Mouse (Mus musculus) gastrocnemius, postnatal 10 days (tissue): ENCODE results near the gene Foxn3. TPM values are rescaled to one million over a fixed set of nuclear protein-coding genes. Genes with fewer than 3 reads are reported as not detected.

Experiments
- DNase-seq: peaks from one replicate; pipeline ENCODE4 v3.0.0; 2021; ENCODE audit warnings: mixed read lengths
- total RNA-seq, 2 experiments: library from RNA; stranded (reverse); gene quantifications; 2 replicates each; pipeline ENCODE4 v1.2.3; 2021

The Foxn3 gene
- total RNA-seq, 2 experiments from 2014 or later: 227 to 232 TPM

DNA sequence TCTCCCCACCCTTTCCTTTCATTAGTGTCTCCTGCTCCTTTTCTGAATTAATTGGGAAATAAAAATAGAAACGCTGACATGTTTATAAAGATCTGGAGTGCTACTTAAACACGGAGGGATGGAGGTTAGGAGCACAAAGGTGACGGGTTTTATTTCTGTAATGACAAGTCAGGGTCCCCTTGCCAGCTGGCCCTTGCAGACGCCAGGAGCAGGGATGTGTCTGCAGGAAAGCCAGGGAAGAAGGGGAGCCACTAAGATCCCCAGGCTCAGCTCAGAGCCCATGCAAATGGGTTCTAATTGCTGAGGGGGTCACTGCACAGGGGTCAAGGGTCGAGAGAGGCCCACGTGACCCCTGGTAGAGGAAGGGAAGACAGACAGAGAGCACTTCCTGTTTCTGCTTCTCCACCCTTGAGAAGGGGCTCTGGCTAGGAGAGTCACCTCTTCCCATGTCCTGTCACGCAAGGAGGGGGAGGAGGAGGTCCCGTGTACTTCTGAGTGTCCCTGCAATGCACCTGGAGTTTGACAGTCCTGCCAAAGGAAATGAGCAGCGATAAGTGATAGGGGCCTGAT lies 36.7 kb downstream of the Foxn3 start:
- no peak for DNase-seq

DNA sequence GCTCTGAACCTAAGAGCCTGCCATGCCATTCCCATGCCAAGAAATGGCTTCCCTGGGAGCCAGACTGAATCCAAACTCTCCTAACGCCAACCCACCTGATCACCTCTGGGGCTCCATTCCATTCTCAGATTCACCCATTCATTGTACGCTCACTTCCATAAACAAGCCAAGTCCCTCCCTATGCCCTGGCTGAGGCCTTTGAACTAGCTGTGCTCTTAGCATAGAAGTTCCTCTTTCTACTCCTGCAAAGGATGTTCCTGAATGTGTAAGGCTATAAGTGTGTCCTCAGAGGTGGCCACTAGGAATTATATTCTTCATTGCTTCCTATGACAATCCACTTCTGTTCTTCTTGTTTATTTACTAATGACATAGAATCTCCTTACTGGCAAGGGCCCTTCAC lies 40.5 kb downstream of the Foxn3 start:
- DNase-seq: no peak

DNA sequence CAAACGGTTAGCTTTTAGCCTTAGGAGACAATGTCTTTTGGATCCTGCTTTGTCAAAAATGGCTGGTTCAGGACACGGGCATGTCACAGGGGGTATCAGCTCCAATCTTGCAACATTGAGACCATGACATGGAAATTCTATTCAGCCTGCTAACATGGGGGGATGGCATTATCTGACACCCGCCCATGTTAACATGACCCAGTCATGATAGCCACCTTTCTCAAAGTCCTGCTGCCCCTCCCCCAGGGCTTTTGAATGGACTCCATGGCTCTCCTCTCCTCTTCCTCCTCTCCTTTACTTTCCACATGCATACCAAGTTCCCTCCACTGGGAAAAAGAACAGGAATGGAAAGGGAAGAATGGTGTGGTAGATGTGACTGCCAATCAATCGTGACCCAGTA lies 43.5 kb downstream of the Foxn3 start:
- DNase-seq: no peak

DNA sequence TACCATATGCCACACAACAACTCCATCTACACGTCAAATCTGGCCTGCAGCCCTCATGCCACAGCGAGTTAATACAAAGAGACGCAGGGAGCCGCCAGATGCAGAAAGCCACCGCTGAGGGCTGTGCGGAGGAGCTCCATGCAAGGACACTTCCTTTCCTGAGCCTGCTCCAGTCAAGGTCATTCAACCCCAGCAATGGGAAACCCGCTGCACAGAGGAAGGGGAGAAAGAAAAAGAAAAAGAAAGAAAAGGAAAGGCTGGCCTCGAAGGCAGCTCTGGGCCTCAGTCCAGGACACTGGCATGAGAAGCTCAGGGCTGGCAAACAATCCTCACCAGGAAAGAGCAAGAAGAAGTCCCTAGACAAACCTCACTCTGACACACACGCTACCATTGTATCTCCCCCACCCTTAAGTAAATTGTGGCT lies 44.2 kb downstream of the Foxn3 start:
- DNase-seq: no peak

DNA sequence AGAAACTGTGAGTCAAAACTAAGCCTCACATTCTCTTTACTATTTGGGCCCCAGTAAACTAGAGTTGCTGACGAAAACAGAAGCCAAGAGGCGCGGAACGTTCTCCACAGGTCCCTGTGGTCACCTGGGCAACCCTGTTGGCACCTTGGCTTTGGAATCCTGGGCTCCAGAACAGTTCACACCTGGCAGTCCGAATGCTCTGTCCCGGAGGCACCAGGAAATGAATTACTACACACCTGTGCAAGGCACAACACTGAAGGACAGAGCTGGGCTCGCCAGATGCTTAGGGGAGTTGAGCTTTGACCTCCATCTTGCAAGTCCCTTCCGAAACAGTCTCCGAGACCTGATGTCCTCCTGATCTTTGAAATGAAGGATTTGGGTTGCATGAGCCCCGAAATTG lies 44.7 kb downstream of the Foxn3 start:
- no peak for DNase-seq

DNA sequence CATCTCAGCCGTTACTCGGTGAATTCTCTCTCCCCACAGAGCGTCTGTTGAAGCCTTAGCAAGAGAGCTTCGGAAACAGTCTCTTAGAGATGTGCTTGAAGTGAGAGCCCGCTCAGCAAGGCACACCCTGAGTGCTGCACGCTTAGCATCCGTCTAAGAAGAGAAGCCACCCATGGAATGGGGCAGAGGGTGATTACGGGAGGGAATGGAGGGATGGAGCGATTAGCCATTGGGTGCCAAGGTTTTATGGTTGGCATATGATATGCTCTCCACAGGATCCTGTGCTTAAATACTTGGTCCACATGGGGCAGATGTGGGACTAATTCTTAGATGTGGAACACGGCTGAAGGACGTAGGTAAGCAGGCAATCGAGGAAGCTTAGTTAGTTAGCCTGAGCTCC lies 45.3 kb downstream of the Foxn3 start:
- DNase-seq: no peak

DNA sequence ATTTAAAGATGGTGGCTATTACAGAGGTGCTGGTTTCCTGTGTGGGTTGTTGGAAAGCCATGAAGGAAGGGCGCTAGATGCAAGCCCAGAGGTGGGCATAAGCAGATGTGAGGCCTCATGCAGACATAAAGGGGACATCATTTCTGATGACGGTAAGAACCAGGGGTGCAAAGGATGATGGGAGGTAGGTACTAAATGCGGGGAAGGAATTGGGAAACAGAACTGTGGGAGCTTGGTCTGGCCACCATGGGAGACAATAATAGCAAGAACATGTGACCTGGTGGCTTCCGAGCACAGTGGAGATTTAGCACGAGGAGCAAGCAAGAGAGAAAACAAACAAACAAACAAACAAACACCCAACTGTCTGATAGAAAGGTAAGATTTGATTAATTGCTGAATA lies 46.1 kb downstream of the Foxn3 start:
- no peak for DNase-seq

DNA sequence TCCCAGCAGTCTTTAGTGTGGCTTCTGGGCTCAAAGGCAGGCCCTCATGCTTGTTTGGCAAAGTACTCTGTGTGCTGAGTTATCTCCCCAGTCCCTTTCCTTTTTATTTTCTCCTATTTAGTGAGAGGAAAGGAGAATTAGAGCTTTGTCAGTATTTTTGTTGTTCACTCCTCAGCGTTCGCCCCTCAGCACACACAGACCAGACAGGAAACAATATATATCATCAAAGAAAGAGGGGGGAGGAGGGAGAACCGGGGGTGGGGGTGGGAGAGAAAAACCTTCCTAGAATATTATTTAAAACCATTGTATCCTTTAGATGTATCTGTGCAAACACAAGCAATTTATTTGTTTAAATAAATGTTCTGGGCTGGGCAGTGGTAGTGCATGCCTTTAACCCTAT lies 47.9 kb downstream of the Foxn3 start:
- DNase-seq: no peak

DNA sequence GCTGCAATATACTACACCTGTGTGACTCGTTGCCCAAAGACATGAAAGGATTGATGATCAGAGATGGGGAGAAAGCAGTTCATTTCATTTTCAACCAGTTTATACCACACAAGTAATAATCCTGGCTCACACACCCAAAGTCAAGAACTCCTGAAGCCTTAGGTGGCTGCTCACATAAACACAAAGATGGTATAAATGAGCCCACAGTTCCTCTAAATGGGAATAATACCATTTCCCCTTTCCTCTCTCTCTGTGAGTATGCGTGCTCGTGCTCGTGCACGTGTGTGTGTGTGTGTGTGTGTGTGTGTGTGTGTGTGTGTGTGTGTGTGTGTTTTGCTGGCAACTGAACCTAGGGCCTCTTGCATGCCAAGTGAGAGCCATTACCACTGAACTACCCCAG lies 51.7 kb downstream of the Foxn3 start:
- DNase-seq: no peak

DNA sequence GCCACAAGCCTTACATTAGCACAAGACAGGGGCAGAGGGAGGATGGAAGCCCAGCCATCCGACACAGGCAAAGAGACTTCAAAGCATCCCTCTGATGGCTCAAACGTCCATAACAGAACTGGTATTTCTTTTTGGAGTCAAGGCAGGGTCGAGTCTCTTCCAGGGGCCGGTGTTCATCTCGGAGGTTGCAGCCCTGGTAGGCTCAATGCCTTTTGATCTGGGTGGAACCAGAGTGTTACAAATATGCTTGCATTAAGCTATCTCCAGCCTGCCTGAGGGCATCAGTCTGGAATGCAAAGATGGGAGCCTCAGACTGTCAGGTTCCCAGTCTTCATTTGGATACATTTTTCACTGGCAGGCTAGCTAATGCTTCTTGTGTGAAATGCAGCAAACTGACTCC lies 52.6 kb downstream of the Foxn3 start:
- DNase-seq: no peak

DNA sequence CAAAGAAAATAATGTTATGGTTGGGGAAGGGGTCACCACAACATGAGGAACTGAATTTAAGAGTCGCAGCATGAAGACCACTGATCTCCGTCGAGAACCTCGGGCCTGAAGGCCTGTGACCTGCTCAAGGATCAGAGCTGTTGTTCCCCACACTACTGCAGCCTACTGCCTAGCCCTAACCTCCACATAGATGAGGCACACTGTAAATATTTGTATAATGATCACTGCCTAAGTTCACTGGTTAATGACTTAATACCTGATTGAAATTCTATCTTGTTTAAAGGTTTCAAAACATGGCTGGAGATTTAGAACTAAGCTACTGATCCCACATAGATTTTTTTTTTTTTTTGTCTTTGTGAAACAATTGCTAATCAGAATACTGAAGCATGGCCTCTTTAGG lies 61.2 kb downstream of the Foxn3 start:
- DNase-seq: no peak

DNA sequence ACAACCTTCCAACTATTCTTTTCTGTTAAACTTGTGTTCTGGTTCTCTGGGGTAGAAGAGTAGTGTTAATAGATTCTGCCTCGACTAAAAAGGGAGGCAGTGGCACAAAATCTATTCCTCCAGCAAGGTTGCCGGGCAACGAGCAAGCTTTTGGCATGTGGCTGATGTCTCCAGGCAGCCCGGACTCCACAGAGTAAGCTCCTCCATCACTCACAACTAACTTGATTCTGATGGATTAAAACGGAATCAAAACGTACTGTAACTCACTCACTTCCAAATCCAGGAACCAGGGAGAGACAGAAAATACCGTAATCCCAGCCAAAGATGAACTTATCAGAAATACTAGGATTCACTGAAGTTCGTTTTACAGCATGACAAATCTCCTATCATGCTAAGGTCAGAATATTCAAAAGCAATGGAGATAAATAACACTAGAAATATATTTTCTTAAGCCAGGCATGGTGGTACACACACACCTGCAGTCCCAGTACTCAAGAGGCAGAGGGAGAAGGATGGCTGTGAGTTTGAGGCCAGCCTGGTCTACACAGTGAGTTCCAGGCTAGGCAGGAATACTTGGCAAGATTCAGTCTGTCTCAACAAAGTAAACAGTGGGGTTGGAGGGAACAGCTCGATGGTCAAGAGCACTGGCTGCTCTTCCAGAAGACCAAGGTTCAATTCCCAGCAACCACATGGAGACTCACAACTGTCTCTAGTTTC lies 64.2 kb downstream of the Foxn3 start:
- no peak for DNase-seq

DNA sequence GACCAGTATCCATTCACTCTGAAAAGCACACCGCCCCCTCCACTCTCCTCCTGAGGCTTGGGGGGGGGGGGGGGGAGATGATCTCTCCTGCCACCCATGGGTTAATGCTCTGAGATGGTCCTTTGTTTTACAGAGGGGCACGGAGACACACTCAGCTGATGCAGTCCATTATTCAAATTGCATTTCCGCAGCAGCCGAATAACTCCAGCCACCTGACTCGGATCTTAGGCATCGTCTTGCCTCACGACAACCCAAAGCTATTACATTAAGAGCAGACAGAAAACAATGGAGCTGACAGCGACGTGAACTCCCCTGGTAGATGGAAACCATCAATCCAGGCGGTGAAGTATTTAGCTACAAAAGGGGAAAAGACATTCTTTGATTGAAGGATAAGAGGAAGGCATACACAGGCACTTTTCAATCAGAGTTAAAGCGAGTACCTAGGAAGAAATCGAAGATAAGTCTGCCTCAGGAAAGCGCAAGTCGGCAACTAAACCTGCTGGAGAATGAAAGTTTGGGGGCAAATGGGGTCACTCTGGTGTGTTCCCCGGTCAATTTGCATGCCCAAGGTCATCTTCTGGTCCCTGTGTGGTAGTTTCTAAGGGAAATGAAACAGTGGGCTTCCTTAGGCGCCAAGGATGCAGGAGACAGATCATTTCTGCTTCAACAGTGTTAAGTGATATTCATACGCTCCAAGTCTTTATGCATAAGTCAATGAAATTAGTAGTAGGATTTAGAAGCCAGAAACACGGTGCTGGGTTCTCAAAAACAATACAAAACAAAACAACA lies 65.0 kb downstream of the Foxn3 start:
- DNase-seq: no peak

DNA sequence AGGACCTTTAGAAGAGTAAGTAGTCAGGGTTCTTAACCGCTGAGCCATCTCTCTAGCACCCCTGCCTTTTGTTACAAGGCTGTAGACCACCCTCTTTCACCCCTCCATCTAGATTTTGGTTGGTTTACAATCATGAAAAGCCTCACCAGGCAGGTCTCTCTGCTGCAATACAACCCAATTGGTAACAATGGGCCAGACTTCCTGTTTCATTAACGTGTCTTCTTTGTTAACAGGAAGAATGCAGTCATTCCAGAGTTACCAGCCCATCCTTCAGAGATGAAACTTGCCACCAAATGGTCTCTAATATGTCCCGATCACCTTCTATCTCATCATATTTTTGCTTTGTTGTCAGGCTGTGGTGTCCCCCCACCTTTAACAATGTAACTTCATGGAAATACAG lies 66.4 kb downstream of the Foxn3 start:
- DNase-seq: no peak

DNA sequence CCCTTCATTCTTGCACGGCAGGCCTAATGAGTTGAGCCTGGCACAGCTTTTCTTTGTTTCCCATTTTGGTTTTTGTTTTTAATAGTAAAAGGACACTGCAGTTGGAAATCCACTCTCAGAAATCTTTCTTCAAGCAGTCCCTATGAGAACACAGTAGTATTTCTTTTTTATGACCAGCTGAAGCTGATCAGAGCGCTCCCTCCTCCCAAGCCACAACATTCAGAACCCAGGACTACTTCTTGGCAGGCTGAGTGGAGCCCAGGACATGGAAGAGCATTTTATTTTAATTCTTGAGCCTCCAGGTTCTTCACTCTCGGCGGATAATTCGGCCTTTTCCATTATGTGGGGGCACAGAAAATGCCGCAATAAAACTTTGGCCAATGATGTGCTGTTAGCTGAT lies 73.2 kb downstream of the Foxn3 start:
- no peak for DNase-seq

DNA sequence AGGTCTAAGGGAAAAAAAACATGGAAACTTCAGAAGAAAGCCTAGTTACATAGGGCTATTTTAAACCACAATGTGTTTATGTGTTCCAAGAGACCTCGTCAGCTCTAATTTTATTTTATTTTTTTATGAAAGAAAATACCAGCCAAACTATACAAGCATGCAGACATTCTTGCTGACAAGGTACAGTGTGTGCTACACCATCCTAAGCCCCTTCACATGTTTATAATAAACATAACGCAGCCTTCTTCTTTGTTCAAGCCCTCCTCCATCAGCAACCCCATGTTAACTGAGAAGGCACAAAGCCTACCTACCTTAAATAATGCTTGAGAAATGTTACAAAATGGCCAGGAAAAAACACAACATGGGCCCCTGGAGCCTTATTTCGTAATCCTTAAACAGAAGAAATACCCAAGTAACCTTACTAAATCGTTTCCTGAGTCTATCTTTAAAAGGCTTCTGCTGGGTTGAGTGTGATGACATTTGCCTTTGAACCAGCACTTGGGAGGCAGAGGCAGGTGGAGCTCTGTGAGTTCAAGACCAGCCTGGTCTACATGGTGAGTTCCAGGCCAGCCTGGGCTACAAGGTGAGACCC lies 74.3 kb downstream of the Foxn3 start:
- DNase-seq: no peak

DNA sequence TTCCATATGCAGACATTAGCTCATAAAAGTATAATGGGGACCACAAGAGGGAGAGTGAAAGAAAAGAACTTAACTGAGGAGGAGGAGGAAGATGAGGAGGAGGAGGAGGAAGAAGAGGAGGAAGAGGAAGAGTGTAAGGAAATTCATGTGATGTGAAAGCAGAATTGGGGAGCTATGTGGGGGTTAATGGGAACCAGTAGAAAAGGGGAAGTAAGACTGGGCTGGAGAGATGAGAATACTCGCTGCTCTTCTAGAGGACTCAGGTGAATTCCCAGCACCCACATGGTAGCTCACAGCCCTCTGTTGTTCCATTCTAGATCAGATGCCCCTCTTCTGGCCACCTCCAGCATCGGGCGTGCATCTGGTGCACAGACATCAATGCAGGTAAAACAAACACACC lies 83.0 kb downstream of the Foxn3 start:
- no peak for DNase-seq

DNA sequence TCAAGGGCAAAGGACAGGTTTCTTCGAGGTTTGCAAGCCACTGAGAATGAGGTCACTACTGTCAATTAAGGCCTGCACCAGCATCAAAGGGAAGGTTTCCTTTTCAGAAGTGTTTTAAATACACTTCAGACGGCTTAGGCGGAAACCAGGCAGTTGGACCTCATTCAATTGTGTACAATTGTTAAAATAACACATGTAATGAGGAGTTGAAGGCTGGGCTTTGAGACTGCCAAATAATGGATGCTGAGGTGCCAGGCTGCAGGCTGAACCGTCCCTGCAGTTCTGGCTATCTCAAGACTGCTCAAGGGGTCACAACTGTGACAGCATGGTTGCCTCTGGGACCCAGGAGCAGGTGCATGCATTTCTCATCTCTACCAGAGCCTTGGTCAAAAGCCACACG lies 89.2 kb downstream of the Foxn3 start:
- DNase-seq: no peak

DNA sequence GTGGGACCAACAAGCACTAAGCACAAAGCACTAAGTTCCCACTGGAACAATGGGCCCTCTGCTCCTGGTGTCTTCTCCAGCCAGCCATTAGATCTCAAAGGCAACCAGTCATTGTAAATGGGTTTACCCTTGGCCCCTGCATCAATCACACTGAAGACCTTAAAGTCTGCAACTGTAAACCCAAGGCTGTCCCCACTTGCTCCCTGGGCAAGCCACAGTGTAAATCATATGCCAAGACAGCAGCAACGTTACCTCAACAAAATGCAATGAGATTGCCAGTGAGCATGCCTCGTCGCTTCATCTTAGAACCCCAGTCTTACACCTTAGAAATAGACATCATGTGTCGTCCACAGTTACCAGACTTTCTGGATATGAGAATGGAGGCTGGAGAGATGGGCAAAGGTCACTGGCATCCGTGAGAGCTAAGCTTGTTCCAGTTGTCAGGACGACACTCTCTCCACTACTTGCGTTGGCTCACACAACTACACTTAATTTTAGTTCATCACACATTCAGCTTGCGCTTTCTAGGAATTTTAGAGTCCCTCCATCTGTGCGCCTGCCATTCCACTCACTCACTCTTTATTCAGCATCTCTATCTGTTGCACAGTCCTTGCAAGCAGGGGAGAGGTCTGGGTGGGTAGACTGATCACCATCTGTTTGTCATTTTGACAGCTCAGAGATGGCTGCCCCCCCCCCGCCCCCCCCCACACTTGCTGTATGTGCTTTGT lies 89.8 kb downstream of the Foxn3 start:
- DNase-seq: no peak

DNA sequence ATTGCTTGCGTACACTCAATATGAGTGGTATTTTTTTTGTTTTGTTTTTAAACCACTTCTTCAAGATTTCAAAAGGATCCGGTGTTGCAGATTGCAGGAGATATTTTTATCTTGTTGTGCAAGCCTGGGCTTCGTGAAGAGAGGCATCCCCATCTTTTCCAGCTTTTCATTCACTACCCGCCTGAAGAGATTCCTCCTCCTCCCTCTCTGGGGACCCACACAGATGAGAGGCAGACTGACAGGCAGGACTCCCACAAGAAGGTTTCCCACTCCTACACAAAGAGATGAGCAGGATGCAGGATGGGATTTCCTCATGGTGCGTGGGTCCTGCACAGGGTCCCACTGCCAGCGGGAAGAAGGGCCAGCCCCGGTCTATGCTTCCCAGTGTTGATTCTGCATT lies 92.0 kb downstream of the Foxn3 start:
- no peak for DNase-seq

DNA sequence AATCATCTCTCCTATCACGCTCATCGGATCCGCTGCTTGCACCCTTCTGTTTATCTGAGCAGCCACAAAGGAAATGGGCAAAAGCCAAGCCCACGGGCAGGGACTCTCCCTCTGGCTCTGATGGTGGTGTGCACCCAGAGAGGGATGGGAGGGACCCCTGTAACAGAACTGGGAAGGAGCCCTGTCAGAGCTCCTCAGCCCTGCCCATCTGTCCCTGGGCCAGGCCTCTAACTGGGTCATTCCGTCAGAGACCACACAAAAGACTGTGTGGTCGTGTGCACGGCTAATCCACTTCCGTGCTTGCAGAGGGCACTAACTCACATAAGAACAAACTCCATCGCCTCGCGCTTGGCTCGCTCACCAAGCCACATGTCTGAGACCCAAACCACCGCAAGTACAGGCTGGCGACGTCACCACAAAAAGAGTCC lies 95.5 kb downstream of the Foxn3 start:
- peak; percentile 38 for DNase-seq

DNA sequence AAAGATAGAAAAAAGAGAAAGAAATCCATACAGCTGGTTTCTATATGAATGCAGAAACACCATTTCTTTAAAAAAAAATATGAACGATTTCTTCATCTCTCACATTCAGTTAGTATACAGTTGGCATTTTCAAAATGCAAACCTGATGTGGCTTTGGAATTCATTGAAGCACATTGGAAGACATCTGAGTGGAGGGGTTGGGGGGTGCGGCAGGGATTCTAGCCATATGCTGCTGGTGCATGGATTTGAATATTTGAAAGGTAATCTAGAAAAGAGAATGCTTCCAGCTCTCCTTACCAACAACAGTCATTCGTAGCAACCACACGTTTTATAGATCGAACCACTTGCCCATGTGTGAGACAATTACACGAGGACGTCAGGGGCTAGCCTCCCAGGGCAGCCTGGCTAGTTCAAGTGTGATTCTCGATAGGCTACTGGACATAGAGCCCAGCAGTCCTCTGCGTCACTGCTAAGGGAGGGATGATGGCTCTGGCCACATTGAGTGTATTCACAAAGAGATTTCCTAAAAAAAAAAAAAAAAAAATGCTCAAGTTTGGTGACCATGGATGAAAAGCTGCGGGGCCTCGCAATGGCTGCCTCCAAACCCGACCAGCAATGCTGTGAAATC lies 96.0 kb downstream of the Foxn3 start:
- DNase-seq: no peak
